Mouse (Mus musculus) adrenal gland, postnatal 4 days (tissue): ENCODE results near the gene Psd4. TPM values are rescaled to one million over a fixed set of nuclear protein-coding genes. Genes with fewer than 3 reads are reported as not detected.
A peak's percentile ranks its signal among the peaks of the same experiment; 100 is the strongest.

Source experiments
- DNase-seq, 2 experiments: peaks; one replicate each; pipeline ENCODE4 v3.0.0; 2021 to 2022; ENCODE audit warnings: low spot score in 2 of 2, mixed read lengths in 2 of 2
- long read RNA-seq, 2 experiments: library from polyadenylated mRNA; stranded (forward); transcript quantifications; one replicate each; pipeline ENCODE4 v2.0.0; 2021
- total RNA-seq, 2 experiments: library from RNA; stranded (reverse); gene quantifications; 2 replicates each; pipeline ENCODE4 v1.2.3; 2021

Psd4 gene
- 1 to 10 TPM; 1.6 to 3.1 TPM for total RNA-seq
- long read RNA-seq, experiment 1, result 0 reads
- long read RNA-seq, experiment 2, partial matches to known transcripts, result 0 of 1 reads
- long read RNA-seq, experiment 2, other reads (novel, unspliced or antisense), result 1 of 1 reads

- peak; percentile 27 to 35 for DNase-seq
Measured at GRCm38 (mm10) chr2:24367030-24367894, at the start of gene Psd4. TSS of gene Psd4 (plus strand) at chr2:24367580.

DNA sequence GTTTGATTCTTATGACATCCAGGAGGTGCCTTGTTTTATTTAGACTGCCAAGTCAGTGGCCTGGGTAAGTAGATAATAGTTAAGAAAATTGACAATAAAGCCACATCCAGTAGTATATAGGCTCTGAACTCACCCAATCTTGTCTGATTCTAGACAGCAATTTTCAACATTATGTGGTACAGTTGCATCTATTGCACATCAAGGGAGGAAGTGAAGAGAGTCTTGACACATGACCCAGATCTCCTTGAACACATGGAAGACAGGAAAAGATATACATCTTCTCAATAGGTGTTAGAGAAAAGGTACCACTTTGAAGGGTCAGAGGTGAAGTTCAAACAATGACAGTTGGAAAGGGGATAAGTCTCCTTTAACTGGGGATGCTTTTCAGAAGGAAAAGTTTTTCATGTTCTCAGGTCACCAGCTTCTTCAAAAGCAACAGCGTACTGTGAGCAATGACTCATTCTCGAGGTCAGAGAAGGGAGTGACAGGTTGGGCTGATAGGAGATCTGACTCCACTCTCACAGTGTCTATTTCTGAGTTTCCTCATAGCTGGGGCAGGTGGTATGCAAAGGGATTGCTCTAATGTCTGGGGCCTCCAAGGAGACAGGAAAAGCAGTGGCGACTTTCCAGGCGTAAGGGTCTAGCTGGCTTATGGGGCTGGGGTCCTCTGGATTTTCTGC lies 49.3 kb upstream of the Psd4 start:
- DNase-seq, result no peak

- no peak for DNase-seq
Measured at GRCm38 (mm10) chr2:24335333-24335732, 32.0 kb upstream of the Psd4 start.

DNA sequence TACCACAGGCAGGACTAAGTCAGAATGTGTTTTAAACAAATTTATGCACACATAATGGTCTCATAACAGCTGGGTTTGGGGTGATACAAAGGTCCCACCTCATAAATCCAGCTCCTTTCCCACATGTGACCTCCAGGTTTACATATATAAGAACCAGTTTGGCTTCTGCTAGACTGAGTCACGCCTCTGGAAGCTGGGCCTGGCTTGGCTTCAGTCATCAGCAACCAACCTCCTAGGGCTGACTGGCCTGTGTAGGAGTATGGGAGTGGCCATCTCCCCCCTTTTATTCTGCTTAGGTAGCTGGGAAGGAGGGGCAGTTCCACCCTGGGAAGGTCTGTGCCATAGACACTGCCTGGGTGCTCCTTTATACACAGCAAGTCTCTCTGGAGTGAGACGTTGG lies 30.8 kb upstream of the Psd4 start, which contains the start of gene Il1rn:
Il1rn (plus strand) TSS at position 309 of the 400 bp plus-strand sequence.
- no peak for DNase-seq

DNA sequence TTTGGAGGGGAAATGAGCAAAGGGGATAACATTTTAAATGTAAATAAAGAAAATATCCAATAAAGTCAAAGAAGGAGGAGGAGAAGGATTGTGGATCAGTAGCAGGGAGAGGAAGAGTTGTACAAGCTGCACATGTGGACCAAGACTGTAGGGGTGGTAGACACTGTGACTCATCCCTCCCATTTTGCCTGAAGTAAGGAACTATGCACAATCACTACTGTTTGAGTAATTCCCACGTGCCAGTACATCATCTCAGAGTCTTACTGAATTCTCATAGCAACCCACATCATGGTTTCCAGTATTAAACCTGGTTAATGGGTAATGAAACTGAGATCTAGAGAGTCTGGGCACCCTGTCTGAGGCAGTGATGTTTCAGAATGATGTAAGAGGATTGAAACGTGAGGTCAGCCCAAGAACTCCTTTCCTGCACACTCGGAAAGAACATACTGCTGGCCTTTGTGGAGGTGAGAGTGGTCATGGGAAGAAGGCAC lies 25.9 kb upstream of the Psd4 start:
- DNase-seq, result no peak

DNA sequence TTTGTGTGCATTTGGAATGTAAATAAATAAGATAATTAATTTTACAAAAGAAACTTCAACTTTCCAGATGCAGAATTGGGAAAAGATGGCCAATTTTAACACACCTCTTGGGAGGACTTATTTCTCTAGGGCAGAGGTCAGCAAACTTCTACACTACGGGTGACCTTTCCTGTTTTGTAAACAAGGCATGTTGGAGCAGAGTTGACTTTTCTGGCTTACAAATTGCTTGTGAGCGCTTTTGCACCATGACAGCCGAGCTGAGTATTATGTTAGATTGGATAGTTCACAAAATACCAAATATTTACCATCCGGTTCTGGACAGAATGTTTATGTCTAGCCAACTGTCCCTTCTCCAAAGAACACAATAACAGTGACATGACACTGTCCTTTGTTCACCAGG lies 22.8 kb upstream of the Psd4 start:
- DNase-seq, result no peak

DNA sequence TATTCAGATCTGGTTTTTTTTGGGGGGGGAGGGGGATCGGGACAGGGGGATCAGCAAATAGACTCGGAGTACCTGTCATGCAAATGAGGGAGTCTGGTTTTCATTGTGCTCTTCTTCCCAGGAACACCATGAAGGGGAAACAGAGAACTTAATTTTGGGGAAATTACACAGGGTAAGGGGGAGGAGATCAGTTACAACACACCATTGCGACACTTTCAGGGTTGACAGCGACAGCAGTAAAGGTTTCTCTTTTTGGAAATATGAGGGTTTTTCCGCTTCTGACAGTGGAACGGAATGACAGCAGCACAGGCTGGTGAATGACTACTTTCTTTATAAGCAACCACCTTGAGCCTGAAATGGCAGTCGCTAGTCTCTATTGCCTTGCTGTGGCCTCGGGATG lies 22.3 kb upstream of the Psd4 start:
- no peak for DNase-seq

DNA sequence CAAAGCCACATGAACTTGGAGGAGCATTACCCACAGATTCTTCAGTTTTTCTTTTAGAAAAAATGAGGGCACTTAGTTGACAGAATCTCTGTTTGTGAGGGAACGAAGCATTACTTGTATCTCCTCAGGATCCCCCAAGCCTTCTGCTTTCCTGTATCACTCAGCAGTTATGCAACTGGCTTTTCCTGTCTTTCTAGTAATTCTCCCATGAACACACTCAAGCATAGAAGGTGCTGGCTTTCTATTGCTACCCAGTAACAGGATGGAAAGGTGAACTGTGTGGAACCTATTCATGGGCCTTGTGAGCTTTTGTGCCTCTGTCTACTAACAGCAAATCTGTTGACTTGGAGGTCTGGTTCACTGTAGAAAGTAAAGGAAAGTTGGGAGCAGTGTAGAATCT lies 19.5 kb upstream of the Psd4 start:
- DNase-seq, result no peak

DNA sequence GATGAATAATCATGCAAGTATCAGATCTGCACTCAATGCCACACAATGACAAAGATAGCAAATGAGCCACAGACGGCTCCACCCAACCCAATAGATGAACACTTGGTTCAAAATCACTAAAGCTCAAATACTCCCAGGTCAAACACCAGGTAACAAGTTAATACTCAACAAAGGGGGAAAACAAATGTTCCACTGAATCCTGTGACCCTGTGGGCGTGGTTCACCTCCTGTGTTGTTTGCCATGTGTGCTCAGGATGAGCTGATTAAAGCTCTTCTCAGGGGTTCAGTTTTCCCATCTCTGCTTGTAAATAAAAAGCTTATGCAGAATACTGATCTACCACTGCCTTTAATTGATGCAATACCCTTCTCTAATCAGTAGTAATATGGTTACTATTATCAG lies 16.2 kb upstream of the Psd4 start:
- no peak for DNase-seq

DNA sequence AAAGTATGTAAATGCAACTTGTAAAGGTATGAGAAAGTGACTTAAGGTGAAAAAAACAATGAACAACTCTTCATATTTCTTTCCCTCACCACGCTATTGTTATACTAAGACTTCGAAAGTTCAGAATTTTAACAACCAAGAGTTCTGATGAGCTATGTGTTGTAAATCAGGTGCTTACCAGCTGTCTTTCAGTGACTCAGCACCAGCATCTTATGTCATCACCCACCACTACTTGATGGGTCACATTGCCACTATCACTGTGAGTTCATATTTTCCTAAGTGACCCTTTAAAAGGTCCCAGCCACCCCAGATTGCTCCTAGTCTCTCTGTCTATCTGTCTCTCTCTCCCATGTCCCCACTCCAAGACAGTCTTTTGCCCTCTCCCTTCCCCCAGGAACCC lies 14.3 kb upstream of the Psd4 start:
- no peak for DNase-seq

- no peak for DNase-seq
Measured at GRCm38 (mm10) chr2:24357642-24358041, 9.7 kb upstream of the Psd4 start.

GRCm38 (mm10) chr2:24359347-24359746 lies 8.0 kb upstream of the Psd4 start:
- DNase-seq, result no peak

GRCm38 (mm10) chr2:24363818-24364217 lies 3.6 kb upstream of the Psd4 start:
- no peak for DNase-seq

DNA sequence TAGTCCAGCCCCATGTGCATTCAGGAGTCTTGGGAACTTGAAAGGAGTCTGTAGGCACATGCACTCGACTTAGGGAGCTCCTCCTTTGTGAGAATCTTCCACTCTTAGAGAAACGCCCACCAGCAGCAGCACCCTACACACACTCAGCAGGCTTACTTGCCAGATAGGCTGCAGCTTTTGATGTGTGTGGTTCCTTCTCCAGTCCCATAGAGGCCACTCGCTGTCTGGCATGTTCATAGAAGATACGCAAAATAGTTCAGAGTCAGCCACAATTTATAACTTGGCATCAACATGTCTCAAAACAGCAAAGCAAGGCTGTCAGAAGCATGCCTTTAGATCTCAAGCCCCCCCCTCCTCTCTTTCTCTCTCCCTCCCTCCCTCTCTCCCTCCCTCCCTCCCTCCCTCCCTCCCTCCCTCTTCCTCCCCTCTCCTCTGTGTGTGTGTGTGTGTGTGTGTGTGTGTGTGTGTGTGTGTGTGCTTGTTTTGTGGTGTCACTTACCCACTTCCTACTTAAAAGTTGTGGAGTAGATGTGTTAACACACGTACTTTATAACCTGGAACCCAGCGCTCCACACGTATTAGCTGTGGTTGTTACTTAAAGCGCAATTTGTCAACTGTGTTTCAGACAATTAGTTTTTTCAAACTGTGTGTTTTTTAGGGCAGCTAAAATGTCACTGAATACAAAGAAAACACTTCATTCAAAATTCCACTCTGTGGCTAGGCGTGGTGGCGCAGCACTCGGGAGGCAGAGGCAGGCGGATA lies 985 bp upstream of the Psd4 start:
- DNase-seq, result no peak

DNA sequence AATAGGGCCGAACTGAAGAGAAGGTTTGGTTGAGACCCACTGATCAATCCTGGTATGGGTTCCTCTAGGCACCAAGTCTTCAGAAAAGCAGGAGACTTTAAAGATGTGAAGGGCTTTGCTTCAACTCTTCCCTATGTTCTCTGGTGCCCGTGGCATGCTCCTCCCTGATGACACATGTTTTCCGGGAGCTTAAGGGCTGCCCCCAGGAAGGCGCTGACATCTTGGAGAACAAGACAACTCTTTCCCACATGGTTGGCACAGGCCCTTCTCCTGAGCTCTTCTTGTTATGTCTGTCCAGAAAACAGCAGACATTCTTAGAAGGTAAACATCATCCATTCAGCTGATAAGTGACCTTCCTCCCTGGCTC lies 498 bp downstream of the Psd4 start:
- no peak for DNase-seq

DNA sequence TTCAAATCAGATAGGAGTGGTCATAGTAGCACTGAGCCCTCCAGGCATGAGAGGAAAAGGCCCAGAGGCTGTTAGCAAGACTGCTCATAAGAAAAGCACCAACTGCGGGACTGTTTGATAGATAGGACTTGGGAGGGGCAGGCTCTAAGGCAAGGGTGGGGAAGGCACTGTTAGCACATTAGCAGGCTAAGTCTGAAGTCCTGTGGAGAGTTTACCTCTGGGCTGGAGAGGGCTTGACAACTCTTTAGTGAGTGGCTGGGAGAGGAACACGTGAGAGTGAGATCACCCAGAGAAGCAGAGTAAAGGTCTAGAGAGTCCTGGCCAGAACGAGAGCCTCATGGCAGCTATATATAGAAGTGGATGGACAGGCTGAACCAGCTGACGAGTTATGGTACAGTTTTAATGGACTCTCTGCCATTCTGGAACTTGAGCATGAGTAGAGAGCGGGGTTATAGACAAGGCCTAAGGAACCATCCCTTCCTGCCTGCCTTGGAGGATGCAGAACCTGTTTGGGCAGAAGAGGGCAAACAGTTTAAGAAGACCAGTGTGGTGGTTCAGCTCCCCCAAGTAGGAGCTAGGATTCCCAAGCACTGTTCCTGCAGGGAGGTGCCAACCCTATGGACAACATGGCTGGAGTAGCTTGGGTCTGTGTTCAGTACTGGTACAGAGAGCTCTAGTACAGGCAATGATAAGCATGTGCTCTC lies 11.5 kb downstream of the Psd4 start:
- no peak for DNase-seq

DNA sequence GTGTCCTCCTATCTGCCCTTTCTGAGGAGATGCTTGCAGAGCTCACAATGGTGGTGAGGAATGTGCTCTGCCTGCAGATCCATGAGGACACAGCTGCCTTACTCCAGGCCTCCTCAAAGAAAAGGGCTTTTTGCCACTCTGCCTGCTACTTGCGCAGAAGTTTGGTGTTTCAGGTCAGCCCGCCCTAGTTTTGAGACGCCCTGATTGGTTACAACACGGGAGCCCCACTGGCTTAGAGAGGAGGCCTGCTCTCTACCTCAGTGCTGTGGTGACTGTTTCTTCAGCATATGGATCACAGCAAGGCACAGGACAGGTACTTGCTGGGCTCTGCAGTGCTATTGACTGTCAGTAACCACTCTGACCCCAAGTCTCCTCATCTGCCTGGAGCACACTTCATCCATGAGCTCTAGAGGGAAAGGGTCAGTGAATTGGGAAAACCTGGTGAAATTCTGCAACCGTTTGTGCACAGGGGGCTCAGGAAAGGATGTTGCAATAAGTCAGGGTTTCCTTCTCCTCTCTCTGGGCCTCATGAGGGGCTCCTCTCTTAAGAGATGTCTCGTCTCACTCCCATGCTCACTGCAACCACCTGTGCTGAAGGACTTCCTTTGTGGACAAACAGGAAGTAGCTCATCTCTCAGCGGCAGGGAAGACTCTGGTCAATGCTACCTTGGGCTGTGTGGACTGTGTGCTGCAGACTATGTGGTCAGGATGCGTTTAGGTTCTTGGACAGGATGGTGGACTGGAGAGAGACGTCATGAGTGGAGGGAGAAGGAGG lies 15.3 kb downstream of the Psd4 start:
- DNase-seq, result no peak

GRCm38 (mm10) chr2:24383636-24384035 lies 16.3 kb downstream of the Psd4 start:
- no peak for DNase-seq

DNA sequence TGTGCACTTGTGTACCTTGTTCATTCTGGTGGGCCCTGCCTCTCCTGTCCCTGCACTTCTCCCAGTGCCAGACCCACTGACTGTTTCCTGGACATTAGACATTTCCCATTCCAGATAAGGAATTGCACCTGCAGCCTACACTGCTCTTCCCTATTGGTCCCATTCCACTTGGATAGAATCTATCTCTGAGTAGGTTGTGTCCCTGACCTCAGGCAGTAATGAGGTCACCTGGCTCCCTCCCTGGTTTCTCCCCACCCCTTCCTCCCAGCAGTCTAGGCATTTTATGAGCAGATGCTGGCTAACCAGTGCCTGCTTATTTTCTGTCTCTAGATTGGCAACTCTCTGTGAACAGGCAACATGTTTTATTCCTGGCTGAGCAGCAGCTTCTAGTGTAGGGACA lies 17.0 kb downstream of the Psd4 start:
- DNase-seq, result no peak
